Mouse (Mus musculus) liver (tissue): ENCODE data around the gene Zfp189.
"Not testable (repeated sequence)": the region's sequence is repeated elsewhere in the genome, so short reads cannot be mapped to it uniquely, and the experiment has no call there.

ENCODE experiments used
- DNase-seq: peaks from one replicate; pipeline ENCODE4 v3.0.0-alpha.2; 2020; ENCODE audit warnings: mixed read lengths

Gene Zfp189

DNA sequence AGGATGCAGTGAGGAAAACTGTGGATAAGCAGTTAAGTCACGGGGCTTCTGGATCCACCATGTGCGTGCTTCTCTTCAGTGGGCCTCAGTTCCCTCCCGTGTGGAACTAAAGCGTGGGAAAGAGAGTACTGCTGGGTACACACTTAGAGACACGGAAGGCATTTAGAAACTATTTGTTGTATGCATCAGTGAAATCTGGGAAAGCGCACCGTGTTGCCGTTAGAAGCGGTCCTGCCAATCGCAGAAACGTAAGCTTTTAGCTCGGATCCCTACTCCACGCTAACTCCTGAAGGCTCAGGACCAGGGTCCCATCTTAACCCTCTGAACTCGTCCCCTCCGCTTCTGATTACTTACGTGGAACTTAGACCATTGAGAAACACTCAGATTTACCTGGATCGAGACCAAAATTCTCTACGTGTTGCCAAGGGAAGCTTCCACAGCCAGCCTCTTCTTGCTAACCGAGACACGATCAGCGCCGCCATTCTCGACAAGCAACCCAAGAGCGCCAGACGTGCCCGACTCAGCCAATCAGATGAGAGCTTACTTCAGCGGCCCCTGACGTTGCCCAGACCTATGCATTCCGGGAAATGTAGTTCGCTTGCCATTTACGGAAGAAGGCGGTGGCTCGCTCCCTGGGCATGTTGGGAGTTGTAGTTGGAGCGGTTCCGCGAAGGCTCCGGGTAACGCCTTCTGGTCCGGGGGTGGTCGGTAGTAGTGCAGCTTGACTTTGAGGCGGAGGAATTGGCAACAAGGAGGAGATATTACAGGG is at the start of gene Zfp189, which contains the start of gene Mrpl50:
Zfp189 (plus strand) TSS at position 605 of the 769 bp plus-strand sequence.
Mrpl50 (minus strand) TSS at position 522 of the 769 bp plus-strand sequence.
- DNase-seq, result peak; percentile 94

DNA sequence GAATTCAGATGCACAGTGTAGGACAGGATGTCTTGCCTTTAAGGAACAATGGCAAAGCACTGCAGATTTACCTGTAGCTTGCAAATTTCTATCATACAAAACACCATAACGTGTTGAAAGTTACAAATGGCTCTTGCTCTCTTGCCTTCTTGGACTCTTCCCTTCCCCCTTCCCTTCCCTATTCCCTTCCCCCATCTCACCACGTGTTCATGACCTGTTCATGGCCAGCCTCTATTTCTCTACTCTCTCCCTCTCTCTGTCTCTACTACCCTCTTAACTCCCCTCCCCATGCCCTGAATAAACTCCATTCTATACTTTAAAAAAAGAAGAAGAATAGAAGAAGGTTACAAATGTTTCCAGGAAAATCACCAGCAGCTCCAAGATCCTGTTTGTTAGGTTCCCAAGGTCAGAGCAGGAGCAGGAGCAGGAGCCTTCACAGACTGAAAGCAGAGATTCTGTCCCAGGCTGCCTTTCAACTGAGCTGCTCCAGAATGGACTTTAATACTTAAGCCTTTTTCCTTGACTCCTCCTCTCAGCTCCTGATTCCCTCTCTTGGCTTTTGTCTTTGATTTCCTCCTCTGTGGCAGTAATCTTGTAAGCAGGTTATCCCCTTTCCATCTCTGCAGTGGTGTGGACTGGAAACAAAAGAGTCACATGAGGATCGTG is 47.4 kb upstream of the Zfp189 start, which contains the start of gene Acnat1:
Acnat1 (minus strand) TSS at position 478 of the 666 bp plus-strand sequence.
- no peak for DNase-seq

DNA sequence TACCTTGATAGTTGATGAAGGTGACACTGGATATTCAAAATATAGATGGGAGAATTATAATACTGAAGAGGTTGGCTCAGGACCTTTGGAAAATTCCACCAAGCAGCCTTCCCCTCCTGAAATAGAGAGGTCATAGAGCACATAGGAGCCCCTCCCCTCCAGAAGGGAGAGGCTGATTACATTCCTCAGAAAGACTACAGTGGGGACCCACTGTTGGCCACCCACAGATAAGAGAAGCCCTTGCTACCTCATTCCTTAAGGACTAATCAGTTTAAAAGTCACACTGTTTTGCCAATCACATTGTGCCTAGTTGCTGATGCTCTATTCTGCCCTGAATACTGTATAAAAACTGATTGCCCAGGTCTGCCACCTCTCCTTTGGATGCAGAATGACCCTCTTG is 46.4 kb upstream of the Zfp189 start:
- peak; percentile 67 for DNase-seq

DNA sequence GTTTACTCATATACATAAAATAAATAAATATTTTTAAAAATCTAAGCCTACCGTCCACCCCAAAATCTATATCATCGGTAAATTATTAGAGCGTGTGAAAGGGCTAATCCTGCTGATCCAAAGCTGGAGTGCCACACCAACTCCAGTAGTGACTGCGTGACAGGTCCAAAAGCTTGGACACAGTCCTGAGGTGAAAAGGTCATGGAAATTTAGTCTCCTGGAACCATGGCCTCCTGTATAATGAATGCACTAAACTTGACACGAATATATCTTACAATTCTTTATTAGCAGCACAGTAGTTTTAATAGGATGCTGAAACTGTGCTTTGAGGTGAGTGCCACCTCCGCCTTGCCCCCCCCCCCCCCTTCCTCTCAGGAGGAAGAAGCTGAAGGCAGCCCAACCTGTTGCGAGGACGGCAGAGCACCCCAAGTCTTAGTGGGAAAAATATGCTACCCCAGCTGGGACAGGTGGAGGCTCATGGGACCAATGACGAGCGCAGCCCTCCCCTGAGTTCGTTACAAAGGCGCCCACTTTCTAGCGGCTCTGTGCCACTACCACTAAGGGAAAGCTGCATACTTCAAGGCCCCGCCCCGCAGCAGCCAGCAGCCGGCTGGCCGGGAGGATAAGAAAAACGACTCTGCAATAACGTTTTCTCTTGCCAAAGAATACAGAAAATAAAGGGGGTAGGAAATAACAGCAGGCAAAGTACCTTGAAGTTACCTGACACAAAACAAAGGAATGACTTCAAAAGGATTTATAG is 42.7 kb upstream of the Zfp189 start:
- DNase-seq, result peak; percentile 87

DNA sequence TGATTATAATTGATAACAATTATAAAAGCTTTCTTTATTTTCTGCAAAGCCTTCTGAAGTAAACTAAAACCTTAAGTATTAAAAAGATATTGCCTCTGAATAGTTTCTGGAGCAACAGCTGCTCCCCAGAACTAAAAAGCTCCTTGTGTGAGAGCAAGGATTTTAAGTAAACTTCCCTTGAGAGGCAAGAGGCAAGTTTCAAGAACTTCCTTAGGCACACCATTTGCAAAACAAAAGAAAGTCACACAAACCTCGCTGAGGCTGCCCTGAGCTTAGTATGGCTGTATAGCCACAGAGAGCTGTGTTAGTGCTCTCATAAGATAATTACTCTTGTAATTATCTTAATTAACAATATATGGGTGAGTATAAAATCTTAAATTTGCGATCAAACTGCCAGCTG is 41.9 kb upstream of the Zfp189 start:
- DNase-seq, result not testable (repeated sequence)

DNA sequence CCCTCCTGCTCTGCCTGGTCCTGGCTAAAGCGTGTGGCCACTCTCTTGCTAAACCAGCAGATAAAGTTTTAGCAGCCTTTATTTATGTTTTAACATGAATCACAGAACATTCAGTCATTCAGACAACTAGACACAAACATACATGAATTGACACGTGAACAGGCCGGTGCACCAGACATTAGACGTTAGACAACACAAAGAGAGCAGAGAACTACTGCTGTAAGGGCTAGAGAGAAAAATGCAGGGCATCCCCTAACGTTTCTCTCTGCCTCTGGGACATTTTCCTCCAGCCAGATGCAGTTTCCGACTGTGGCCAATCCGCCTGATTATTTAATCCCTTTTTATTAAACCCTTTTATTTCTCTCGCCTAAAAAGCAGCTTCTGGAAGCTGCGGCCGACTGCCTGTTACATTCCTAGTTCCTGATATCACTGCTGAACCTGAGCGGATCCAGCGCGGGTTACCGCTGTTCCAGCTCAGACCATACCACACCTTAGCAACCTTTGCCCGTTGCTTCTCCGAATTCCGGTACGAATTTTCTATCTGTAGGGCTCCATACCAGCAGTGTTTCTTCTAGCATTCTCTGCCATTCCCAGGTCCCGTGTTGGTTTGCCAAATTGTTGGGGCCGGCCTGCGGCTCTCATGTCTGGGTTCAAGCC is 40.7 kb upstream of the Zfp189 start:
- DNase-seq, result peak; percentile 19

DNA sequence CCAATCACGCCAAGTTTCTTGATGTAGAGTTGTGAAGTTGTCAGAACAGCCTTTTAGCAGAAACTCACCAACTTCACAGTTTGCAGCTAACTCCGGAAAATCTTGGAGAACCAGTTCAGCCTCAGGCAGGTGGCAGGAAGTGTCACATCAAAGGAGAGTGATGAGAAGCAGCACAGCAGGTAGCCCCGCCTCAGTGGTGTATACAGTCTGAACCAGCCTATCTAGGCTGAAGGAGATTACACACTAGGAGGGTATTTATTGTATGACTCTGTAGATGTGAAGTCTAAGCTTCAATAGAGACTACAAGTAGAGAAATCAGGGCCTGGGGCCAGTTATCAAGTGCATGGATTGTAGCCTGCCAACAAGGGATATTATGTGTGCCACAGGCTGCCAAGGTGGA is 40.1 kb upstream of the Zfp189 start:
- peak; percentile 28 for DNase-seq

DNA sequence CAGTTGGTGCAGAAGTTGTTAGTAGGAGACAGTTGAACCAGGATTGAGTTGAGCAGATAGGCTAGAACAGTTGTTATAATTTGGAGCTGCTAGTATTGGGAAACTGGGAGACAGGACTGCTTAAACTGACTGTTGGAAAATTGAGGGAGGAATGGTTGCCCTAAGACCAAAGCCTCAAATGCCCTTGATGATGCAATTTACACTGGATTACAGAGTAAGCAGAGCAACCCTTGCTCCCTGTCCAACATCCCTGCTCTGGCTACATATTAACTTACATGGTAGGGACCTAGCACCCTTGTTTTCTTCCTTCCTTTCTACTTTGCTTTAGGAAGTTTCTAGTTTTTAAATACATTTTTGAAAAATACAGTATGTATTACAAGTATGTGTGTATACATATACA is 35.5 kb upstream of the Zfp189 start:
- DNase-seq, result no peak

DNA sequence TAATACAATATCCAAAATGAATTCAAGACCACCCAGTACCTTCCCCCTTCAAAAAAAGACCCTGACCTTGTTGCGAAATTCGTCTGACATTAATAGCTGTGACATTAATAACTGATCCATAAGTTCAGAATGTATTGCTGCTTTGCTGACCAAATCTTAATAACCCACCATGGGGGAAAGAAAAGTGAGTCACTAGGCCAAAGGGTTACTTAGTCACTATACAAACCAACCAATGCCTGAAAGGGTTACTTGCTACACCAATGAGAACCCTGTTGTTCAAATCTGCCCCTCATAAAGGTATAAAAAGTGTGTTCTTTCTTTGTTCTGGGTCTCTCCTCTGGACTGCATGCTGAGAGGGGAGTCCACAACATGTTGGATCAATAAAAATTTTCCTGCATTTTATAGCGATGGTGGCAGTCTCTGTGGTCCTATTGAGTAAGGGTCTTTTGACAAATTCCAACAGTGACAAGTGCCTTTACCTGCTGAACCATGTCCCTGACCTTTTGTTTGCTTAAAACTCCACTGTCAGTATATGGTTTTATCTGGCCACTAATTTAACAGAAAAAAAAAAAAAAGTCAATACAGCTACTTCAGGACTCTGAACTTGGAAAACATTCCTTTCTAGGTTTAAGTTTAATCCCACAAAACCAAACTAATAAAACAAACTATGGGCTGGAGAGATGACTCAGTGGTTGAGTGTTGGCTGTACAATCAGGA is 34.9 kb upstream of the Zfp189 start:
- not testable (repeated sequence) for DNase-seq

DNA sequence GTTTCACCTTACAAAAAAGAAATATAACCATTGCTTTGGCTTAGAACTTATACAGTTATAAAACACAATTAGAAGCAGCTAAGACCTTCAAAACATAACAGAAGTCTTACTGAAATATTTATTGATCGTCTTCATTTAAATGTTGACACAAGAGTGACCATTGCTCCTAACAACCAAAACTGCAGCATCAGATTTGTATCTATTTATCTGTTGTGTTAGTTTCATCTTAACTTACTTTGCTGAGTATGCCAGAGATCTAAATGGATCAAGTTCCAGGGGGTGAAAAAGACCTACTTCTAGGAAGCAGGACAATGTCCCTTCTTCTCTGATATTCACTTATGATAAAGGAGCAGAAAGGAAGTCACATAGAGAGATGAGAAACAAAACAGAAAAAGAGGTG is 17.4 kb upstream of the Zfp189 start:
- DNase-seq, result no peak

DNA sequence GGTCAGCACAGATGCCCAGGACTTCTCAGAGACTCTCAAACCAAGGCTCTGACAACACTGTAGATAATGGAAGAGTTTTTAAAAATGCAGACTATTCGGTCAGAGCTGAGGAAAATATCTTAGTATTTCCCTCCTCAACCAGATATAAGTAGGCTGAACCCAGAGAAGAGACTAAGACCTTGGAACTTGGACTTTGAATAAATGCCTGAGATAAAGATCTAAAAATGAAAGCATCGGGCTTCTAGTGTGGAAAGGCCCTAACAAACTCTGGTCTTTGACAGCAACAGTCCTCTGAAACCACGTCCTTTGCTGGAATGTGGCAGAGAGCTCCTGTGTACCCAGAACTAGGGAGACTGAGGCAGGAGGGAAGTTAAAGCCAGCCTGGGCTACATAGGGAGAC is 14.6 kb upstream of the Zfp189 start, which contains the start of gene Baat:
Baat (minus strand) TSS at position 172 of the 400 bp plus-strand sequence.
- no peak for DNase-seq

DNA sequence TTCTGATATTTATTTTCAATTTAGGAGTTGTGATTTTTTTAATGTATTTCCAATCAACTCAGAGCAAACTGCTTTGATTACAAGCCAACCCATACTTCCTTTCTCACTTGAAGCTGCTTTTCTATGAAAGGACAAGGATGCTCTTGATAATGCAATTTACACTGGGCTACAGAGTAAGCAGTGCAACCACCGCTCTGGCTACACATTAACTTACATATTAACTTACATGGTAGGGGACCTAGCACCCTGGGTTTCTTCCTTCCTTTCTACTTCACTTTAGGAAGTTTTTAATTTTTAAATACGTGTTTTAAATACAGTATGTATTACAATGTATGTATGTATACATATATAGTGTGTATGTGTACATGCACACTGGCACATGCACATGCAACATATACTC is 11.8 kb upstream of the Zfp189 start:
- no peak for DNase-seq

DNA sequence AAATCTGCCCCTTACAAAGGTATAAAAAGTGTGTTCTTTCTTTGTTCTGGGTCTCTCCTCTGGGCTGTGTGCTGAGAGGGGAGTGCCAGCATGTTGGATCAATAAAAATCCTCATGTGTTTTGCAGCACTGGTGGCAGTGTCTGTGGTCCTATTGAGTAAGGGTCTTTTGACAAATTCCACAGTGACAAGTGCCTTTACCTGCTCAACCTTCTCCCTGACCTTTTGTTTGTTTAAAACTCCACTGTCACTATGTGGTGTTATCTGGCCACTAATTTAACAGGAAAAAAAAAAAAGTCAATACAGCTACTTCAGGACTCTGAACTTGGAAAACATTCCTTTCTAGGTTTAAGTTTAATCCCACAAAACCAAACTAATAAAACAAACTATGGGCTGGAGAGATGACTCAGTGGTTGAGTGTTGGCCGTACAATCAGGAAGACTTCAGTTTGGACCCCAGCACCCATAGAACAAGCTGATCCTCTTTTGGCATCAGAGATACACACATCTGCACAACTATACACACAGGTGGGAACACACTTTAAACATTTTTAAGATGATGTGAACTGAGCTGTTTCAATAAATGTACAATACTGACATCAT is 10.6 kb upstream of the Zfp189 start:
- not testable (repeated sequence) for DNase-seq

DNA sequence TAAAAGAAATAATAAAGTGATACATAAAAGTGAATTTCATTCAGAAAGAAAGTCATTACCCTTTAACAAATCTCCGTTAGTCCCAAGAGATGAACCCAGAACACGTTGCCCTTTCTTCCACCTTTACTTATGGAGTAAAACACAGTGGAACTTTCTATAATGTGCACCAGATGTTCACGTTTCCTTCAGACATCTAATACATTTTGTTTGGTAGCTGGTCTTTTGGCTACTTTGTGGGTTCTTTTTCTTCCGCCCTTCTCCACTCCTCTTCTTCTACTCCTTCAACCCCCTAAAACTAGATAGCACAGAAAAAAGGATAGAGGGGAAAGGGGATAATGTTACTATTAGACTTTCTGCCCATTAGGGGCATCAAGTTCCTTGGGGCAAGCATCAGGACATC is 8.3 kb upstream of the Zfp189 start:
- no peak for DNase-seq

DNA sequence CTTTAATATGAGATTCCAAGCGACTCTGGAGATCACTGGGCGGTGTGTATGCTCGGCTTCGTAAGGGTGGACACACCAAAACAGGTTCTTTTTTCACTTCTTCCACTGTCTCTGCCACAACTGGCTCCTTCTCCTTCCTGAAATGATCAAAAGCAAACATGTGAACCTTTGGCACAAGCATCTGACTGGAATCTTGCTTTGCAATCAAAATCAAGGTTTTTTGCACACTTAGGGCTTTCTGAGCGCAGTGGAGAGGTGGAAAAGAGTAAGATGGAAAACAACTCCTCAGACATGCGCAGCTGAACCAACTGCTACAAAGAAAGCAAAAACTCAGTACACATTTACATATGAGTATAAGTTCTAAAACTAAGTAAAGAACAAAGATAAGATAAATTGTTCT is 6.5 kb upstream of the Zfp189 start:
- DNase-seq, result no peak

DNA sequence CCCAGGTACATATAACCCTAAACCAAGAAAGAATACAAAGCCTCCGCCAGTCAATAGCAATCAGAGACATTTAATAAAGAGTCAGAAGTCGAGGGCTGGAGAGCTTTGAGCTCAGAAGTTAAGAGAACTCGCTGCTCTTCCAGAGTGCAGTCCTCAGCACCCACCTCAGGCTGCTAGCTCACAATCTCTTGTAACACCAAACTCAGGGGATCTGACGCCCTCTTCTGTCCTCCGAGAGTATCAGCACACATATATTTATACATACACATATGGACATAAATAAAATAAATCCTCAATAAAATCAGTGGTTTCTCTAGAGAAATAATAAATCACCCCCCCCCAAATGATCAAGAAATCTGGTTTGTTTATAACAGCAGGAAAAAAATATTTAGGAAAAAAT is 1.5 kb upstream of the Zfp189 start:
- peak; percentile 61 for DNase-seq

DNA sequence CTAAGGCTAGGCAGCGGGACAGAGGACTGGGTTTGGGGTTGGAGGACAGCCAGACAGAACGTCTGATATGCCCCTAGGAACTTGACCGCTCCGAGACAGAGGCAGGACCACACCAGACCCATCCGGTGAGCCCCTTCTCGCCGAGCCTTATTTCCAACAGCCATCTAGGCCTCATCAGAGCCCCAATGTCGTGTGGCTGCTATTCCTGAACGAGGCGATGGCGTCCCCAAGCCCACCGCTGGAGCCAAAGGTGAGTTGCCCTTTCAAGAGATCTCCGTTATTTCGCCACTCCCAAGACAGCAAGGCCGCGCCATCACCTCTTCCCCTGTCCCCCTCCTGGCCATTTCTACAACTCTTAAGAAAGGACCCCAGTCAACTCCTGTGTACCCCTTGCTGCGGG is 370 bp downstream of the Zfp189 start:
- peak; percentile 38 for DNase-seq

DNA sequence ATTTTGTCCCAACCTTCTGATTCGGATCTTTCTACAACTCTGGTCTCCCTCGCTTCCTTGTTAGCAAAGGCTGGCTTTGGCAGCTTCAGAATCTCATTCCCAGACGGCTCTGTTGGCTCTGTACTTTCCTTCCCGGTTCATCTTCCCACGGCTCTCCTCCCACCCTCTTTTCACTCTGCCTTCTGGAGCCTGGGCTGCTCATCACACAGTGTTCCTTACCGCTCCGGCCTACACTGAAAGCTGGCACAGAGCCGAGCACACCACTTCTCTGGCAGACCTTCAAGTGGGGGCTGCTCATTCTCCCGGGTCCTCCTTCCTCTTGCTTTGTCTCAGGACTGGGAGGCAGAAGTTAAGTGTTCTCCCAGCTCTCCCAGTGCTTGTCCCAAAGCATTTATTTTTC is 1.6 kb downstream of the Zfp189 start:
- no peak for DNase-seq

DNA sequence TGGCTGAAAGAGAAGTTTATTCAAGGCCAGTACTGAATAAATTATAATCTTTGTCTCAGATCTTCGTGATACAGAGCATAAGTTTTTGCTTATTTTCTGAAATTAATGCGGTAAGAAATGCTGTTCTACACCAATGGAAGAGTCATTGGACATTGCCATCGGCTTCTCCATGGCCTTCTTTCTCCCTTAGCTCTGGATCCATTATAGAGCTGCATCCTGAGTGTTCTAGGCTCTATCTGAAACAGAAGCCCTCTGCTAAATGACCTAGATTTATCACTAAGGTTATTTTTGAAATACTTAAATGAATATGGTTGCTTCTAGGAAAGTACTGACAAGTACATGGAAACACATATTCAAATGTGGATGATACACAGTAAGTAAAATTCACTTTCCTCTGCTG is 14.1 kb downstream of the Zfp189 start:
- no peak for DNase-seq

DNA sequence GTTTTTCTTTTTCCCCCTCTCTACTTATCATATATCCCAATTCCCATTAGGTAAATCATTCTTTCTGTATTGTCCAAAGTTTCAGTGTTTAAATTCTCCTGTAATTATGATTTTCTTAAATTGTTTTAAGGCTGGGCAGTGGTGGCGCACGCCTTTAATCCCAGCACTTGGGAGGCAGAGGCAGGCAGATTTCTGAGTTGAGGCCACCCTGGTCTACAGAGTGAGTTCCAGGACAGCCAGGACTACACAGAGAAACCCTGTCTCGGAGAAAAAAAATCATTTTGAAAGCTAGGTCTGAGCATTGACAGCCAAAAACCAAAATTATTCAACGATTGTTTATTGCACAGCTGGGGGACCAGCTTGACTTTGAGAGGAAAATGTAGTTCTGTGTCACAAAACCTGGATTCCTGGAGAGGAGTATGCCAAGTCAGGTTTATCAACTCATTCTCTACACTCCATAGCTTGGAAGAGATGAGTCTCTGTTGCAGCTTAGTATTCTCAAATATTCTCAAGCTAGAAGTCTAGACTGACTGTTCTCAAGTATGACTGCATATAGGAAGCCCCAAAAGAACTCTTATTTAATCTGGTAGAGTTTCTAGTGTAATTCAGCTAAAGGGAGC is 14.8 kb downstream of the Zfp189 start:
- DNase-seq, result no peak

DNA sequence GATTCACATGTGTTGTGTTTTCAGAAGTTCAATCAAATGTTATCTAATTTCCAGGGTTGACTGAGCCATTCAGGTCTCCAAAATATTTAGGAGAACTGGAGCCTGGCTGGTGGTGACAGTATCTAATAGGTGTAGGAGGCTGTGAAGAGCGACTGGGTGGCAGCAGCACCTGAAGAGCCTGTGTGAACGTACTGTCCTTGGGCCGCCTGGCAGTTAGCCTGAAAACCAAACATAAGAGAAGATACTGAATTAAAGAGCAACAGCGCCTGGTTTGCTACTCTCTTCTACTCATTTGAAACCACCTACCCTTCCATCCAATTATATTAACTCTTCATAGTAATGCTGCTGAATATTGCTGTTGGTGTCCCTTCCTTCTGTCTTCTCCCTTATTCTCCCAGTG is 15.7 kb downstream of the Zfp189 start:
- DNase-seq, result no peak
